Mouse (Mus musculus) intestine, postnatal 0 days (tissue): ENCODE data around the gene Oas1a. TPM values are rescaled to one million over a fixed set of nuclear protein-coding genes. Genes with fewer than 3 reads are reported as not detected.
"Not testable (repeated sequence)": the region's sequence is repeated elsewhere in the genome, so short reads cannot be mapped to it uniquely, and the experiment has no call there.

Experiments
- ATAC-seq: fragments of 200-750 bp; cut with Nextera tagmentation; 2 replicates; pipeline ENCODE4 v1.8.0; 2017; ENCODE audit warnings: mild to moderate bottlenecking, moderate TSS enrichment, moderate library complexity
- H3K27ac ChIP-seq: fragments of 300-500 bp; sonication (generic); 2 replicates; pipeline ENCODE4 v1.5.1; 2014; ENCODE audit warnings: mild to moderate bottlenecking, low read depth, low read length, moderate library complexity
- H3K27me3 ChIP-seq: fragments of 300-500 bp; sonication (generic); replicated peaks from 2 replicates; pipeline ENCODE4 v1.6.1; 2014; ENCODE audit warnings: low read length, mixed read lengths; ENCODE audit not compliant: control insufficient read depth, insufficient read depth
- H3K36me3 ChIP-seq: fragments of 300-500 bp; sonication (generic); 2 replicates; pipeline ENCODE4 v1.6.1; 2014; ENCODE audit warnings: mild to moderate bottlenecking, moderate library complexity; ENCODE audit not compliant: control insufficient read depth, insufficient read depth
- H3K4me1 ChIP-seq: fragments of 300-500 bp; sonication (generic); replicated peaks from 2 replicates; pipeline ENCODE4 v1.6.1; 2014; ENCODE audit warnings: antibody characterized with exemption, low read length, mixed read lengths; ENCODE audit not compliant: control insufficient read depth, insufficient read depth
- H3K4me2 ChIP-seq: fragments of 300-500 bp; sonication (generic); replicated peaks from 2 replicates; pipeline ENCODE4 v1.6.1; 2014; ENCODE audit warnings: low read depth, mild to moderate bottlenecking, moderate library complexity
- H3K4me3 ChIP-seq: fragments of 300-500 bp; sonication (generic); 2 replicates; pipeline ENCODE4 v1.5.1; 2014; ENCODE audit warnings: low read depth, low read length
- H3K9ac ChIP-seq: fragments of 300-500 bp; sonication (generic); 2 replicates; pipeline ENCODE4 v1.6.1; 2014; ENCODE audit warnings: mild to moderate bottlenecking, low read depth, low read length
- H3K9me3 ChIP-seq: fragments of 300-500 bp; sonication (generic); 2 replicates; pipeline ENCODE4 v1.6.1; 2016; ENCODE audit warnings: mixed run types; ENCODE audit not compliant: control insufficient read depth
- CTCF ChIP-seq: sonication (generic); IDR thresholded peaks from 2 replicates; pipeline ENCODE4 v1.5.1; 2016; ENCODE audit warnings: low read depth, mild to moderate bottlenecking, control low read depth, antibody characterized with exemption, moderate library complexity
- WGBS: fragments of 180-500 bp; shearing (Covaris S2); extraction: QIAGEN DNeasy Blood & Tissue Kit; methylation state at CpG from one replicate; pipeline ENCODE4 v1.1.7; 2014; 5-methylcytosine and 5-hydroxymethylcytosine counted together
- polyA plus RNA-seq: library from polyadenylated mRNA; unstranded; fragments of >200 nt; fragmentation: Nextera tagmentation; extraction: Ambion mirVana; gene quantifications from 2 replicates; pipeline ENCODE4 v1.2.1, GENCODE M21; 2015

Oas1a gene
- polyA plus RNA-seq, 1 experiment from 2014 or later: 65.6 TPM

GRCm38 (mm10) chr5:120892243-120892660 is 15.1 kb downstream of the Oas1a start:
- no peaks in the 10 kb centered on the region for H3K4me1 ChIP-seq
- no peak for ATAC-seq
- H3K27ac ChIP-seq: no peak overlapping the region
- H3K36me3 ChIP-seq: no peaks in the 10 kb centered on the region
- no peak overlapping the region for H3K4me2 ChIP-seq
- no peak overlapping the region for H3K9ac ChIP-seq
- H3K4me3 ChIP-seq: no peak overlapping the region
- 72% methylated on average over 2 of the region's 2 CpGs for WGBS
- H3K9me3 ChIP-seq: no peaks in the 10 kb centered on the region
- no peak for TF ChIP-seq CTCF
- no peaks in the 10 kb centered on the region for H3K27me3 ChIP-seq

DNA sequence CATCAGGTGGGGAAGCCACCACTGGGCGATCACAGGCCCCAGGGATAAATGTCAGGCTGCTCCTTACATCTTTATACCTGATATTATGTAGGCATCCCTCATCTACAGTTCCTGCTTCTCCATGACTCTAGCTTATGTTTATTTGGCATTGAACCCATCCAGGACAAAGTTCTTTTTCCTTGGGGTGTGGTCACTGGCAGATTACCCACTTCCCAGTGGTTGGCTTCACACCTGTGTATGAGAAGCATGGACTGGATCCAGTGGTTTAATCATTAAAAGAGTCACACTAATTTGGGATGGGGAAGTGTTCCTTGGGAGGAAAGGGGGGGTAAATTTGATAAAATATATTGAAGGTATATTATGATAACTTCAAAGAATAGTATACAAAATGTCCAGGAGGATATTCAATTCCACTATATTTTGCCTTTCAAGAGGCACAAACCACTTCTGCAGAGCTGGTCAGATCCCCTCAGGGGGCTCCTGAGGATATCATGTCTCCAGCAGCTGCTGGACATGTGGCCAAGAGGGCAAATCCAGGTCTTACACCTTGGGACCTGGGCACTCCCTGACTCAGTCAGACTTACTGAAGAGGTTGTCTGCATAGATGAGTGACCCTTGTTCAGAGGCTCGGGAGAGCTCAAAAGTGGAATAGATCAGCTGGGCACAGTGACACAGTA is 15.6 kb downstream of the Oas1a start:
- H3K27ac ChIP-seq, H3K4me1 ChIP-seq, H3K36me3 ChIP-seq, H3K4me3 ChIP-seq, H3K4me2 ChIP-seq, H3K9me3 ChIP-seq, H3K27me3 ChIP-seq, ATAC-seq, H3K9ac ChIP-seq: not testable (repeated sequence)
- WGBS: 67% methylated on average over 2 of the region's 2 CpGs

DNA sequence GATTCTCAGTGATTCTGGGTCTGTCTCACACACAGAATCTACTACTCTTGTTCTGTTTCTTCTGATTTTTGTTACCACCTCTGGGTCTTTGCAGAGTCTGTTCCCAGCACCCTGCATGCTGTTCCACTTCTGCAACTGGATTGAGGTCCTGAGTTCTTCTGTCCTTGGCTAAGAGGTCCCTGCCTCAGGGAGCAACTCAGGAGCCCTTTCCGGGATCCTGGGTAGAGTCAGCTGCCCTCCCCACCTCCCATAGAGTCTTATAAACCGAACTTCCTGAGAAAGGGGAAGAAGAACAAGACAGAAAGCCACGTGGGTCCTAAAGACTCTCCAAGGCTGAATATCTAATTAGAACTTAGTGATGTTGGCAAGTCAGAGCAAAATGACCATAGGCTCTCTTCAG is 16.3 kb downstream of the Oas1a start:
- WGBS: 49% methylated on average over 3 of the region's 3 CpGs
- no peak for TF ChIP-seq CTCF
- no peaks in the 10 kb centered on the region for H3K9me3 ChIP-seq
- H3K4me1 ChIP-seq: no peaks in the 10 kb centered on the region
- no peak for ATAC-seq
- H3K27me3 ChIP-seq: no peaks in the 10 kb centered on the region
- no peak overlapping the region for H3K27ac ChIP-seq
- H3K4me2 ChIP-seq: no peak overlapping the region
- no peak overlapping the region for H3K9ac ChIP-seq
- no peak overlapping the region for H3K4me3 ChIP-seq
- H3K36me3 ChIP-seq: no peaks in the 10 kb centered on the region

- H3K36me3 ChIP-seq: no peaks in the 10 kb centered on the region
- WGBS: 89% methylated on average over 2 of the region's 2 CpGs
- no peak overlapping the region for H3K4me2 ChIP-seq
- no peaks in the 10 kb centered on the region for H3K27me3 ChIP-seq
- no peak for TF ChIP-seq CTCF
- no peak overlapping the region for H3K9ac ChIP-seq
- ATAC-seq: no peak
- H3K27ac ChIP-seq: no peak overlapping the region
- no peak overlapping the region for H3K4me3 ChIP-seq
- H3K4me1 ChIP-seq: no peaks in the 10 kb centered on the region
- H3K9me3 ChIP-seq: no peaks in the 10 kb centered on the region
These were observed 17.3 kb downstream of the Oas1a start for GRCm38 (mm10) chr5:120890026-120890425.

DNA sequence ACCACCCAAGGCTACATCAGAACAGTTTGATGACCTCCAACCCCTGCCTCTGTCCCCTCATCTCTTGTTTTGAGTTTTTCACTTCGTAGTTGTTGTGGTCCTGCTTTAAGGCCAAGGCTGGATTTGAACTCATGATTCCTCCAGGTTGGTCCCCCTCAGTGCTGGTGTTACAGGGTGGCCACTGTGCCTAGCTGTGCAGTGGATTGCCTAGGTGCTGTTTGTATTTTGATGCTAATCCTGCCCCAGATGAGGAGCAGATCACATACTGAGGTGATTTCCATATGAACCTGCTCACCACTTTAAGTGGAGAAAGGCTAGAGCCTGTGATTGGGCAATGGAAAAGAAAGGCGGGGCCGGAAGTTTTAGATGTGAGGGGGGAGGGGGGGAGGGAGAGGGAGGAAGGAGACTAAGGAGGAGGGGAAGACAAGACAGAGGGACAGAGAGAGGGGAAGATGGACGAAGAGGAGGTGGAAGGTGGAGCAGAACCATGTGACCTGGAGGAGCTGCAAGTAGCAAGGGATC is 19.0 kb downstream of the Oas1a start:
- not testable (repeated sequence) for H3K27me3 ChIP-seq, H3K4me3 ChIP-seq, H3K4me1 ChIP-seq, ATAC-seq, H3K27ac ChIP-seq, H3K4me2 ChIP-seq, H3K9me3 ChIP-seq, H3K36me3 ChIP-seq, H3K9ac ChIP-seq
- WGBS: 42% methylated on average over 4 of the region's 4 CpGs

DNA sequence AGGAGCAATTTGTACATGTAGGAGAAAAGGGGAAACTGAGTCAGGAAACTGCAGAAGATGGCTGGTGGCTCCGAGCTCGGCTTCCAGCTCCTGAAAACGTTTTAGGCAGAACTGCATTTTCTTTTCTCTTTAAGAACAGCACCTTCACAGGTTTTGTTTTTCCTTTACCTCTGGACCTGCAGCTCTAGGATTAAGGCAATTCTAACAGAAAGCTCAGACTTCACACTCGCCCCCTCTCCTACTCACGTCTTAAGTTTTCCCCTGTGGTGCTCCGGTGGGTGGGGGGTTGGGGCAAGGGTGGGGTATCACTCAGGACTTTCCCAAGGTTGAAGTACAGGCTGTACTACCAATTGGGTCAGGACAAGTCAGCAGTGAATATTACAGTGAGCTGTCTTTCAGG is 19.5 kb downstream of the Oas1a start:
- no peak for TF ChIP-seq CTCF
- WGBS: 37% methylated on average over 6 of the region's 6 CpGs

DNA sequence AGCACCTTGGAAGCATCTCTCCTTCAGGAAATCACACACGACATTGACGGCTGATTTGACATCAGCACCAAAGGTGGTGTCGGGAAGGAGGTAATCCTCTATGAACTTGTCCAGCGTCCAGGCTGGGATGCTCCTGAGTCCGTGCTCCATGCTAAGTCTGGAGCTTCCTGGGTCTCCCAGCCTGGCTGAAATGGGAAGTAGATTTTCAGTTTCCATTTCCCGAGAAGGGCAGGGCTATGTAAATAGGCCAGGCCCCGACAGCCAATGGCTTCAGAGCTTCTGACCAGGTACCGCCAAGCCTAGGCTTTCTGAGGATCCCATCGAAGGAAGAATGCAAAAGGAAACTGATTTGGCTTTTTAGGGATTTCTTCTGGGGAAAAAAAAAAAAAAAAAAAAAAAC is 19.9 kb downstream of the Oas1a start, which contains the start of gene Oas1g:
TSS of gene Oas1g (minus strand) at position 201 of the 400 bp plus-strand sequence.
- not testable (repeated sequence) for H3K27ac ChIP-seq, H3K36me3 ChIP-seq, H3K4me1 ChIP-seq, H3K27me3 ChIP-seq, H3K9me3 ChIP-seq, H3K9ac ChIP-seq
- WGBS: 4% methylated on average over 5 of the region's 9 CpGs
- ATAC-seq: peak; percentile 85
- peak within 1 kb of the TSS; percentile 54 for H3K4me2 ChIP-seq
- peak within 1 kb of the TSS; percentile 22 for H3K4me3 ChIP-seq

More for the DNA sequence above, 19.5 kb downstream of the Oas1a start:
- Histone ChIP-seq H3K4me3 (peak overlapping the region; percentile 22; the same call in 1 of the 2 replicates), H3K27ac (no peak overlapping the region), H3K36me3 (no peaks in the 10 kb centered on the region), H3K9ac (no peak overlapping the region), H3K9me3 (no peaks in the 10 kb centered on the region), H3K4me2 (peak overlapping the region; percentile 54; the same call in 1 of the 2 replicates), H3K27me3 (no peaks in the 10 kb centered on the region), H3K4me1 (no peaks in the 10 kb centered on the region)
- ATAC-seq: no peak

GRCm38 (mm10) chr5:120881681-120882080 is 25.6 kb downstream of the Oas1a start:
- ATAC-seq: not testable (repeated sequence)
- 94% methylated on average over 6 of the region's 6 CpGs for WGBS

GRCm38 (mm10) chr5:120878803-120879202 is 28.5 kb downstream of the Oas1a start:
- not testable (repeated sequence) for H3K27ac ChIP-seq, ATAC-seq, H3K36me3 ChIP-seq, H3K4me3 ChIP-seq, H3K4me1 ChIP-seq, H3K4me2 ChIP-seq, H3K9ac ChIP-seq, H3K9me3 ChIP-seq, H3K27me3 ChIP-seq
- 62% methylated on average over 2 of the region's 2 CpGs for WGBS

More at GRCm38 (mm10) chr5:120881681-120882080, 25.6 kb downstream of the Oas1a start:
- H3K36me3 ChIP-seq, H3K27ac ChIP-seq, H3K4me2 ChIP-seq, H3K27me3 ChIP-seq, H3K4me3 ChIP-seq, H3K9me3 ChIP-seq, H3K4me1 ChIP-seq, H3K9ac ChIP-seq: not testable (repeated sequence)
